Mouse (Mus musculus): ENCODE measurements at regions not wholly inside any gene's neighbourhood (a gene's known extent, or its start where the extent isn't known, plus 50 kb on each side); places are given as distances from the start of the nearest gene placed in this dataset.

DNA sequence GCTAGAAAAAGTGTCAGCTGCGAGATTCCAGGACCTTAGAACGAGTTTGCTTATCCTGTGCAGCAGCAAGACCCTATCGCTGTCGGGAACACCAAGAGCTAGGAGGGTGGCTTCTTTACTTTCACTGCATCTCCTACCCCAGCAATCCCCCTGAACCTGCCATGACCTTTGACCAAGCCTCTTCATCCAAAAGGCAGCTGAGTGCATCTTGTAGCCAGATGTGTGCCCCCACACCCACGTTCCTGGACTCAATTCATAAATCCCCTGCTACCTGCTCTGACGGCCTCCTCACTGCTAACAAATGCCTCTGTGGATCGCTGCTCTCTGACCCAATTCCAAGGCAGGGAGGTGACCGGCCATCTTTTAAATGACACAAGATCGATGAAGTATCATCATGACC, 107.7 kb upstream of the Rab11fip2 start:
- ATAC-seq (replicated peaks; ENCODE audit: low FRiP score, poor library complexity, severe bottlenecking) = no peak

DNA sequence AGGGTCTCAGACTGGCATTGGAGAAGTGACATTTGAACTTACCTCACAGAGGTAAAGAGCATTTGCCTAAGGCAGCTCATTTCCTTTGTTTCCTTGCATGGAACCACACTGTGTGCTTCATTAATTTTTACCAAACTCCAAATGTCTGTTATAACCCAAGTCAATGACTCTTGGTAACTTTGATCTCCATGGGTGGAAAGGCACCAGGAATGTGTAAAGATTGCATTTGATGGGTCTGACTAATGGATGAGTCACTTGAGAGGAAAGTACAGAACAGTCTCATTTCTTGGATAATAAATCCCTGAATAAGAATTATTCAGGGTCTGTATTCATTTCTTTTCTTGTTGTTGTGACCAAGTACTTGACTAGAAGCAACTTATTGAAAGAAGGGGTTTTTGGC, 97.3 kb upstream of the Rab11fip2 start:
- ATAC-seq (replicated peaks; ENCODE audit: low FRiP score, poor library complexity, severe bottlenecking) = no peak

DNA sequence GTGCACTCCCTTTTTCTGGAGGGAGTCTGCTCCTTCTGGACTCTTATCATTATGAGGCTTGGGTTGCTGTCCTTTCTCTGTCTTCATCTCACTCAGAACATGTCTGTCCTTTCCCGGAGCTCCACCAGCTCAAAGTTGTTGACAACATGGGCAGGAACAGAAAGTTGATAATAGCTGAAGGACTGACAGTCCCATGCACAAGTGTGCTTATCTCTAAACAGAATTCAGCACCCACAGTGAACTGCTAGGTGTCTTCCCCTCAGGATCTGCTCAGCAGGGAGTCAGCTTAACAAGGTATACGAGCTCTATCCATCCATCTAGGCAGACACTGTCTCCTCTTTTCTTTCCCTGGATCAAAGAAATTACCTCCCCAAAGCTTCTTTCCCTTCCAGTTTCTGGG, 89.2 kb upstream of the Rab11fip2 start:
- no peak for ATAC-seq (replicated peaks; ENCODE audit: low FRiP score, poor library complexity, severe bottlenecking)

DNA sequence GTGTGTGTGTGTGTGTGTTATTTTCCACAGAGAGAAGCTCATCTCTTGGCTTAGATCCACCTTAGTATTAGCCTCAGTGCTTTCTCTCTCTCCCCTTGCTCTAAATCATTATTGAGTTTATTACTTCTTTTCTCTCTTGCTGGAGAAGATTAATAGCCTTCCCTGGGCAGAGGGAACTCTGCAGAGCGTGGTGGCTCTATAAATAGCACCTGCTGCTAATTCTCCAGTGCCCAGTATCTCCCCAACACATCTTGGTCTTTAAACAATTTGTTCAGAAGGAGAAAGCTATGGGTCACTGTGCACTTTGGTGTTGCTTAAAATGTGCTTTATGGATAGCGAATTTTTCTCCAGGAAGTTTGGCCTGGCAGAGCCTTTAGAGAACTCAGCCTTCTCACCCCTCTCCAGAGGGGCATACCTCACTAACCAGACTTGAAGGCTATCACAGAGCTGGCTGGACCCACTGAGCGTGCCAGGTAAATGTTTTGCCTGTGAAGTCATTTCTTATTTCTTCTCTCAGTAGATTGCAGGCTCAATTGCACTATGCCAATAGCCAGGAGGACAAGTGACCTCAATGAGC, 86.8 kb upstream of the Rab11fip2 start:
- no peak for ATAC-seq (replicated peaks; ENCODE audit: low FRiP score, poor library complexity, severe bottlenecking)

DNA sequence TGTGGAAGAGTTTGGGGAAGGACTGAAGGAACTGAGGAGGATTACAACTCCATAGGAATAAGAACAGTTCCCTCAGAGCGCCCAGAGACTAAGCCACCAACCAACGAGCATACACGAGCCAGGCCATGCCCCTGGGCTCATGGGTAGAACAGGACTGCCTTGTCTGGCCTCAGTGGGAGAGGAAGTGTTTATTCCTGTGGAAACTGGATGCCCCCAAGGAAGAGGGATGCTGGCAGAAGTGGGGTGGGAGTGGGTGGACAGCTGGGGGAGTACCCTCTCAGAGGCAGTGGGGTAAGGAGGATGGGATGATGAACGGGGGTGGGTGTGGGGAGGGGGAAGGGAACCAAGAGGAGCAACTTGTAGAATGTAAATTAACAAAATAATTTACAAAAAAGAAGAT, 86.3 kb upstream of the Rab11fip2 start:
- no peak for ATAC-seq (replicated peaks; ENCODE audit: low FRiP score, poor library complexity, severe bottlenecking)

DNA sequence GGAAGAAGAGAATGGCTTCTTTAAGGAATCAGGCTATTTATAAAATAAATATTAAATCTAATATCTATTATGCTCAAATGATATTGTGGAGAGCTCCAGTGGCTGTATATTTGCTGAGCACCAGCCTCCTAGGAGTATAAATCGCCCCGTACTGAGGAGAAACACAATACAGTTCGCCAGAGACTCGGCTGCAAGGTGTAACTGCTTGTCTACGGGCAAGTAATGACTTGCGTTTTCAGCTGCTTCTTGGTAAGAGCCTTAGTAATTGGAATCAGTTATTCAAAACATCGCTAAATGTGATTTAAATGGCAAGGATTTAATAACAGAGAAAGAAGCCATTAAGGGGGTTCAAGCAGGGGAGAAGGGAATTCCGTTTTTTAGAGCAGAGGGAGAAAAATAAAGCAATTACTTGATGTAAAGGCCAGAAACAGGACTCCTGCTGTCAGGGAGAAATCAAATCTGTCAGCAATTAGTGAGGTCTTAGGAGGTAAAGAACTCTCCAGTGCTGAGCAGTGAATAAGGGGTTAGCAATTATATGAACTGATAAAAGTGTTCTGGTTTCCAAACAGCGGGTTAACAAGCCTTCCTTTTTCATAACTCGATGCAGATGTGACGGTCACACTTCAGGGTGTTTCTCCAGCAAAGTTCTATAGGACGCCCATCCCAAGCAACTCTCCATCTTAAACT, 72.3 kb upstream of the Rab11fip2 start:
- no peak for ATAC-seq (replicated peaks; ENCODE audit: low FRiP score, poor library complexity, severe bottlenecking)

DNA sequence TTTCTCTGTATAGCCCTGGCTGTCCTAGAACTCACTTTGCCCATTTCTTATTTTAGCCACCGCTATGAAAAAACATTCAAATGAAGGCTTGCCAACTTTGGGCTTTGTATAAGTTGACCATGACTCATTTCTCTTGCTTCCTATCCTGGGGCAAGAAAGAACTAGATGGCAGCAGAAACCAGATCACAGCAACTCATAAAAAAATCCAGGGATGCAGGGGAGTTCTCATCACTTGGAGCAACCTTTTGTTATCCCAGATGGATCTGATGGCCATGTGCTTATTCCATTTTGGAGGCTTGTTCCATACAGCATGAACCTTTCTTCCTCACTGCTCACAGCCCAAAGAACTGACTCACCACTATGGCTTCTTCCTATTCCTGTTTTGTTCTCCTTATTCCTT, 52.1 kb upstream of the Rab11fip2 start:
- no peak for ATAC-seq (replicated peaks; ENCODE audit: low FRiP score, poor library complexity, severe bottlenecking)

Data from erythroid progenitor cell, adult 5-6 weeks (primary cell).